Mouse (Mus musculus): ENCODE results near the gene Washc3. TPM values are rescaled to one million over a fixed set of nuclear protein-coding genes. Genes with fewer than 3 reads are reported as not detected.

Washc3 gene
- polyA plus RNA-seq (2017; shearing (Covaris generic)): 59.5 TPM

GRCm38 (mm10) chr10:88200951-88201638 lies at the start of gene Washc3:
Gene Washc3 (plus strand): TSS chr10:88201093.

Other genes starting within 250 kb of the Washc3 start
- not detected for gene Pmch, start 110.0 kb upstream of the Washc3 start, polyA plus RNA-seq (2017; shearing (Covaris generic))
- not detected for gene Parpbp, start 54.2 kb upstream of the Washc3 start, polyA plus RNA-seq (2017; shearing (Covaris generic))
- gene Nup37, start 54.1 kb upstream of the Washc3 start, polyA plus RNA-seq (2017; shearing (Covaris generic)): 10.2 TPM
- gene Dram1, start 178.0 kb downstream of the Washc3 start, polyA plus RNA-seq (2017; shearing (Covaris generic)): 1.4 TPM
- 61.6 TPM for gene Gnptab, start 178.0 kb downstream of the Washc3 start, polyA plus RNA-seq (2017; shearing (Covaris generic))

All from effector memory CD4-positive, alpha-beta T cell, adult 5 months (primary cell).